Mouse (Mus musculus): ENCODE measurements at regions not wholly inside any gene's neighbourhood (a gene's known extent, or its start where the extent isn't known, plus 50 kb on each side); places are given as distances from the start of the nearest gene placed in this dataset.
A peak's percentile ranks its signal among the peaks of the same experiment; 100 is the strongest.

DNA sequence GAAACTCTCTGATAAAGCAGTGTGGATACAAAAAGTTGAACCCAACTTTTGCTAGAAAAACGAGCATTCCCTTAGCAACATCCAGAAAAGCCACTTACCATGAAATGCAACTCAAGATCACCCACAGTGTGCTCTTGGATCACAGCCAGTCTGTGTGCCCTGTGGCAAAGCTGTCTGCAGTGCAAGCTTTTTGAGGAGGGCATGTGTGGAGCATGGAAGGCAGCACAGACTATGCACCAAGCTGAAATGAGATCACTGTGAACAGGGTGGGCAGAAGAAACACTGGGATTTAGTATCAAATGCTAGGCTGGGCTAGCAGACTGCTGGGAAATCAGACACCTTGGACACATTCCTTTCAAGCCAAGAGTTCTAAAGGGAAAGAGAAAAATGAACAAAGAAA, 162.4 kb downstream of the Sim1 start:
- DNase-seq = no peak

DNA sequence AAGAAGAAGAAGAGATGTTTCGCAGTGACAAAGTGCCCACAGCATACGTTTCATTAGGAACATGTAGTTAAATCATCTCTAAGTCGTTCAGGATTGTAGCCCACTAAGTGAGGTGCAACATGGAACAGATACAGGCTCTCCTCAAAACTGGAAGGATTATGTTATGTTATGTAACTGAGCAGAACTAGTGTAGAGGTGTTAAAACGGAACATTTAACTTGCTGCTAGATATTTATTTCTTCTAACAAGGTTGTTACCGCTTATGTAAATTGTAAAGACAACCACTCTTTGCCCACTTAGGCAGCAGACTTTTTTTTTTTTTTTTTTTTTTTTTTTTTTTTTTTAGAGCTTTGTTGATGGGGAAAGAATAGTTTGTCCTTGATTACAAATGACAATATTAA, 163.8 kb downstream of the Sim1 start:
- no peak for DNase-seq

DNA sequence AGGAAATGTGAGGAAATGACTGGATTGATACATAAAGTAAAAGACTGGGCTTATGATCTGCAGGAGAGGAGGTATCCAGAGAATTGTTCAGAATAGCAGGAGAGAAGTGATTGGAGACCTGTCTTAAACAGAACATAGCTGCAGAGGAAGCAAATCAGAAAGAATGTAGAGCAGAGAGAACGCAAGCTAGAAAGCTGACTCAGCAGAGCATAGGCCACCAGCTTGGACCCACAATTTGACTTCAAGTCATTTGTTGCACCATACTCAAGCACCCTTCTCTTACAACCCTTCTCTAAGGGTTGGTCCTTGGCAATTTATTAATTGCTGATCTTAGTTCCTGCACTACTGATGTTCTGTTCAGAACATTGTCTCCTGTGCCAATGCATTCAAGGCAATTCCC, 207.0 kb downstream of the Sim1 start:
- DNase-seq = no peak

DNA sequence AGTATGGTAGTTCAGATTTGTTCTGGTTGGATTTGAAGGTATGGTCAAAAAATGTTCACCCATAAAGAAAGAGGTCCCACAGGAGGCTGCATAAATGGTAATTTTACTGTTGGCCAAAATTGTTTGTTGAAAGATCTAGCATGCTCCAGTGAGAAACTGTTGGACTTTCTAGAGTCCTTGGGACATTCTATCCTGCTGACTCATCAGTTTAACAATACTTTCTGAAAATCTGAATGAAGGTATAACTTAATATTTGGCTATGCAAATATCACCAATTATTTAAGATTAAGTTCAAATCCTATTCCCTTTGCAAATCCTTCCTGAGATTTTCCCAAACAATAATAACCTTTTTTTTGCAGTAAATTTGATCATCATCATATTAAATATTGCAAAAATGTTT, 257.3 kb downstream of the Sim1 start:
- no peak for DNase-seq

DNA sequence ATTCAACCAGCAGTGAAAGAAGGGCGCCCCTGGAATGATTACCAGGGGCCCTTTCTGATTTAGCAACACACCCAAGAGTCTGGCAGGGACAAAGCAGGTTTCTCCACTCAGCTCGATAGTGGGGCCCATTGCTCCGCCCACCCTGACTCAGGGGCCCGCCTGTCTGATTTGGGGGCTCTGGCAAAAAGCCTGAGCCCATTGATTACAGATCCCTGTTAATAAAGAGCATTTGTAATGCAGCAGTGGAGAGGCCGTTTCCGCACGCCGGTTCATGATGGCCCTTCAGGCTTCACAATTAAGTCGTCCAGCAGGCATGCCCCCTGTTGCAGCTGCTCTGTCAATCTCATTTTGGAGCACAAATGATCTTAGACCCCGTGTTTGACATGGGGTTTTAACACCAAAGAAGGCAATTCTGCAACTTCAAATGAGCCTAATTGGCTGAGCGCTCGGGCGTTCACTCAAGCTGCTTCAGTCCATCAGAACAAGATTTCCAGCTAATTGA, 259.0 kb downstream of the Sim1 start:
- no peak for DNase-seq

DNA sequence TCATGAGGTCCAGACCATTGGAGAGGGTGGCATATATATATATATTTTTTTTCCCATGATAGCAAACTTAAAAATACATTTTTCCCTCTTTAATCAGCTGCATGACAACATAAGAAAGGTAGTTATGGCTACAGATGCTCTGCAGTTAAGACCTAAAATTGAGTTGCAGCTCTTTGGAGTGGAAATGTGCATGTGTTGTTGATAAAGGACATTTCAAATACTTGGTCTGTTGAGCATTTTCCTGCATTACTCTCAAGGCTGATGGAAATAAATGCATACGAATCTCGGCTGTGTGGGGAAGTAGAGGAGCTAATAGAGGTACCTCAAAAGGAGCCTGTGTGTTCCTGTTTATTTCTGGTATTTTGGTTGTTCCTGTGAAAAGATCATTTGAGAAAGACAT, 259.5 kb downstream of the Sim1 start:
- no peak for DNase-seq

DNA sequence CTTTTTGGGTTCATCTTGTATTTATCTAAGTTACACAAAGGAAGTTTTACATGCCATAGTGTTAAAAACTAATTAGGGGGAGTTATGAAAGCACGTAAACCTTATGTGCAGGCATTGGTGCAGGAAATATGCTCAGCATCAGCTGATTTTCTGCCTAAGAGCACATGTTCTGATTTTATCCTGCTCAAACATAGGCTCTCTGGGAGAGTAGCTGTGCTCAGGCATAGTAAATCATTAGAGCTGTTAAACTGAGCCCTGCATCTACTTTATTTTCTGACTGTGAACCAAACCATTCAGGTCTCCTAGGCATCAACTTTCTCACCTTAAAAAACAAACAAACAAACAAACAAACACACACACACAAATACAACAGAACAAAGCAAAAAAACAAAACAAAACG, 260.2 kb downstream of the Sim1 start:
- no peak for DNase-seq

DNA sequence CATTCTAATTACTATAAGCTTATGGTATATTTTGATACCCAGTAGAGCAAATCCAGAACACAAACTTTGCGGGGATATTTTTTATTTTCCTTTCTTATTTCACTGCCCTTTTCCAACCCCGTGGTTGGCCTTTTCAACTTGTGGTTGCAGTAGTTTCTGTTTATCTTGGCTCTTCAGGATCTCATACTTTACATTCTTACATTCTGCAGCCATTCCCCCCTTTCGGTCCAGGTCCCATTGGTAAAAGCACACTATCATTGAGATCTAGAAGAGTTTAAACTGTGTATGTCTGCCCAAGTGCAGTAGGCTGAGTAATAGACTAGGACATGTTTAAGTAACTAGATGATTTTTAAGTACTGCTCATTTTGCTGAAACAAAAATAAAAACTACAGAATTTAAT, 279.1 kb downstream of the Sim1 start:
- DNase-seq = no peak

DNA sequence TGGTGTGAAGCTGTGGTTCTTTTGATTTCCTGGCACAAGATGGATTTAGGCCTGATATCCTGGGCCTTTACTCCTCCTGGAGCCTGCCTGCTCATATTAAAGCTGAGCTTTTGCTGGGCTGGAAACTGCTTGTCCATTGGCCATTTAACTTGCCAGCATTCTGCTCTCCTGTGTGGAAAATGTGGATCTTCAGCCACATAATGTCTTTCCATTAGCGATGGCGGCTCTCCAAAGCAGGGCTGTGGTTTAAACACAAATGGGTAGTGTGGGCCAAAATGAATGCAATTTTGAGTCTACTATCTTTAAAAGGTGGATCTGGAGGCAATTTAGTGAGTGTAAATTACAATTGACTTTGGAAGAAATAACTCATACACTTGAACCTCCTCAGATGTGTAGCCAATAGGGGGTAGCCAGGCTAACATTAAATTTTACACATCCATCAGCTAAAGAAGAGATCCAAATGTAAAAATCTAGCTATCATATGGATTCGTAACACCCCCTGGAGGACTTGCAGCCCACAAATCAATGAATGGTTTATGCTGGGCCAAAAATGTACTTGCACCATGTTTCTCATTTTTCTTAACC, 281.5 kb downstream of the Sim1 start:
- no peak for DNase-seq

DNA sequence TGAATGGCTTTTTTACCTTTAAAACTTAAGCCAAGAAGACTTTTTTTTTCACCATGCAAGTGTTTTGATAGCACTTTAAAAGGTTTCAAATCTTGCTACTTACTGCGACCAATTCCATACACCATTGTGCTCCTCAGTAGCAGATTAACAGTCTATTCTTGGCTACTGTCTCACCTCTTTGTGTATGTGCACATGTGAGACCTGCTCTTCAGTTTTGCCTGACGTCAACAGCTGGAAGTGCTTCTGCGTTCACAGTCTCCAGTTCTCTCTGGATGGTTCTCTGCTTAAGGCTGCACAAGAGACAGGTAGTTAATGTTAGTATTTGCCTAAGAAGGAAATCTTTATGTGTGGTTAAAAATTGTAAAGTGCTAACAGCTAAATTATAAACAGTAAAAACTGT, 282.1 kb downstream of the Sim1 start:
- no peak for DNase-seq

DNA sequence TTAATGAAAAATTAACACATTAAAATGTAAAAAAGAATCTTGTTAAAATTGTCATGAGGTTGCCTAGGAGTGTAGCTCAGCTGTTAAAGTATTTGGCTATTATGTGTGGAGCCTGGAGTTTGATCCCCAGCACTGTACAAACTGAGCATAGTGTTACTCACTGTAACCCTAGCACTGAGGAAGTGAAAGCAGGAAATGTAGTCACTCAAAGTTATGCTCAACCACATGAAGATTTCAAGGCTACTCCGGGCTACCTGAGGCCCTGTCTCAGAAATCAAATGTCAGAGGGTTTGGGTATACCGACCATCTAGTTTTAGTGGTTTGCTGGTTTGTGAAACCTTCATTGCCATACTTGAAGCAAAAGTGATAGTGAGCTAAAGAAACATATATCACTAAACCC, 287.2 kb downstream of the Sim1 start:
- DNase-seq = no peak

DNA sequence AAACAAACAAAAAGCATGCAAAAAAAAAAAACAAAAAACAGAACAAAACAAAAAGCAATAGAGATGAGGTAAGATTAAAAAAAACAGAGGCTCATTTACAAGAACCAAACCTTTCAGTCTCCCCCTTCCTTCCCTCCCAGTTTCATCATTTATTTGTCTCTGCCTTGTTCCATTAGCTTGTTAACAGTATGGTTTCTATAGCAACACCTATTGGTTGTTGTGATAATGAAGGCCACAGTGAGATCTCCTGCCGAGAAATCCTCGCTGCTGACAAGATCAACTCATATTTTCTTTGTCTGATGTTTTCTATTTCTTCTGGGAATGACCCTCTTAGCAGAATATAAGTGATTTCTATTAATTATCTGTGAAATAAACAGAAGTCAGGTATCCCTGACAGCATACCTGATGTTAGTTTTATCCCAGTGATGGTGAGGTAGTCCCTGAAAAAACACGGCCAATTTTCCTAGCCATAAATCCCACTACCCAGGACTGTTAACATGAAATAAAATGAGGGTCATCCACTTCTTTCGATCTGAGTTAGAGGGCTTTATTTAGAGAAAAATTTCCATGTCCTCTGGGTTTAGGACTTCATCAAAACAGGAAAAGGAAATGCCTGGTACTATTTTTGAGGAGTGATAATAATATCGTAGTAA, 288.9 kb upstream of the Gm49339 start:
- DNase-seq = no peak

DNA sequence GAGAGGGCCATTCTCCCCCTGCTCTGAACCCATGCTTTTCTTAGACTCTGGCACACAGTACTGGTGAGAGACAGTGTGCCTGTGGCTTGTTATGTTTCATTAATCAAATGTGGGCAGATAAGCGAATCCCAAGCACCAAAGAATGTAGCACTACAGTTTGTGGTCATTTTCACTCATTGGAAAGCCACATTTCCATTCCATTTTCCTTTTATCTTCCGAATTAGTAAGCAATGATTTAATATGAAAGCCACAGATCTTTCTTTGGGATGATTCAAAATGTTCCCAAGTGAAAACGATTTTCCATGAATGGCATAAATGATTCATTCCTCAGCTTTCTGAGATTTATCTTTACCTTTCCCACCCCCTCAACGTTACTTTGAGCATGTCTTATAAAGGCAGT, 260.9 kb upstream of the Gm49339 start:
- DNase-seq = no peak

DNA sequence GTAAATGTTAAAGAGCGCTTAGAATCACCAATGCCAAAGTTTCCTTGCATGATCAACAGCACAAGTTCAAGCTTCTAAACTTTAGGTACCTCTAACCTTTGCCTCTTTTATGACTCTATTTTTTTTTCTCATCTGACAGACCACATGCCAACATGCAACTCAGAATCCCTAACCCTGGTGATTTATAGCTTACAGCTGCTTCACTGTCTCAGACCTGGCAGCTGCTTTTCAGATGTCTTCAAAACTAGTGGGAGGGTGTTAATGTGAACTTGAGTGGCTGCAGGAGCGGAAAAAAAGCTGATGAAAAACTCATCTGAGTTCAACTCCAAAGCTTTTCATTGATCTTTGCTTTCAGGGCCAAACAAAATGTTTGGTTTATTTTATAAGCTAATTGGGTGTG, 246.8 kb upstream of the Gm49339 start:
- DNase-seq = no peak

DNA sequence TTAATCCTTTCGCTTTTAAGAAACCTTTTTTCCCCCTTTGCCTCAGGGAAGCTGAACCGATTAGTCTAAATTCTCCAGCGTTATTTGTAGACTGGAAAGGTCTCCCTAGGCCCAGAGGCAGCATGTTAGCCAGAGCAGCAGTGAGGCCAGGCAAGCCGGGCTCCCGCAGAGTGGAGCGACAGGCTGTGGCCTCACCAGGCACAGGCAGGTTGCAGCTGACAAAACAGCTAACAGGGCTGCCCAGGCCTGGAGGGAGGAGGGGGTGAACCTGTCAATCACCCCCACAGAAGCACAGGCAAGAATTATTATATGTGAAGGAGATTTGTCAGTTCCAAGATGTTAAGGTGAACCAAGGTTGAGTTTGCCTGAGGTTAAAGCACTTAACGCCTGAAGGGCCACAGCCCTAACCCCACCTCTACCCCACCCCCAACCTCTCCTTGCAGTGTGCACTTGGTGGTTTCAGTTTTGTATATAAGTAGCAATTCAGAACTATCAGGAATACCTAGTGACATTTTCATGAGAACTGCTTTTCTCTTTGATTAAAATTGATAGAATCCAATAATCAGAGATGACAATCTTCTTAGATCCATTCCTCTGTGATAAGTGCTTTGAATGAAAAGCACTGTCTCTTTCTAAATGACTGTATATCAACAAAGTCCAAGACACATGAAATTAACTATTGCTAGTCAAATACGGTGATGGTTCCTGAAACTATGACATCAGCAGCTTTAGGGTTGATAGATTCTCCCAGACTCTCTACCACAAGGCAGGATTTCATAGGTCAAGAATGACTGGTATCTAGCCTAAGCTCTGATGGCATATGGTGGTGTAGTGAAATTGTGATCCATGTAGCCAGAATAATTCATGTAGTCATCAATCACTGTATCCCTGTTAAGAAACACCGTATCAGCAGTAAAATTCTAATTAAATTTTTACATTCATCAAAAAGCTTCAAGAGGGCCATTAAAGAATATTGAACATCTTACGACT, 244.5 kb upstream of the Gm49339 start:
- no peak for DNase-seq

DNA sequence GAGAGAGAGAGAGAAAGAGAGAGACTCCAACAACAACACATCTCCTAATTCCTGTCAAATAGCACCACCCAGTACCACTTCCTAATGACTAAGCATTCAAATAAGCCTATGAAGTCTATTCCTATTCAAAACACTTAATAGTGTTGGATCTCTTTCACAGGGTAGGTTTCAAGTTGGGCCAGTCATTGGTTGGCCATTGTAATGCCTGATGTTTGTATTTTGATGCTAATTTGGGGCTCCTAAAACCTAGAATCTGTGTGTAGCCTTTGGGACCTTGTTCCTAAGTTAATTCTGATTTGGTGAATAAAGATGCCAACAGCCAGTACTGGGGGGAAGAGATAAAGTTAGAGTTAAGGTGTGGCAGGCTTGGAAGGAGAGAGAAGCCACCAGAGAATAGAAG, 242.3 kb upstream of the Gm49339 start:
- DNase-seq = no peak

DNA sequence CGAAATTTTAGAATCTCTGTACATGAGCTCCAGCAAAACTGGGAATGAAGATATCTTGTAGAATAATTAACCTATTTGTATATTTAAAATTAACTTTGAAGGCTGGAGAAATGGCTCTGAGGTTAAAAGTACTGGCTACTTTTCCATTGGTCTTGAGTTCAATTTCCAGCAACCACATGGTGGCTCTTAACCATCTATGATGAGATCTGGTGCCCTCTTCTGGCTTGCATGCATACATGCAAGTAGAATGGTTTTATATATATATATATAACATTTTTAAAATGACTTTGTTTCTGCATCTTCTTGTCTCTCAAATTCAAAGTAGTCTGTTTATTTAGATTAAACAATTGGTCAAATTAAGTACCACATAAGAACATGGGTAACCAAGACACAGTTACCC, 227.0 kb upstream of the Gm49339 start:
- no peak for DNase-seq

DNA sequence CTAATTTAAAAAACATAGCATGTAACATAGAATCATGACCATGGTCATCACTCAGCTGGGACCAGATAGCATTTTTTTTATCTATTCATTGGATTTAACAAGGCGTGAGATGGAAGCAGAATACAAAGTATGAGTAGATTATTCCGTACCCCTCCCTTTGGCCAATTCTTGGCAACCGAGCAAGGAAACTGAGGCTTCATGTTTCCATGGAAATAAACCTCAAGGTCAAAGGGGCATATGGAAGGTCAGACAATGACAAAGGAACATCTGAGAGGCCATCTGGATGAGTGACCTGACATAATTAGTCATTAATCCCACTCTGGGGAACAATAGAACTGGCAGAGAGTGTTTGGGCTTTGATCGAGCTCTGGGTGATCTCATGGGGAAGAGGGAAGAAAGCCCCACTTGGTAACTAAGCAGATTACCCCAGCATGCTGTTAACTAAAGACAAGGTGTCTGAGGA, 222.8 kb upstream of the Gm49339 start:
- DNase-seq = no peak

DNA sequence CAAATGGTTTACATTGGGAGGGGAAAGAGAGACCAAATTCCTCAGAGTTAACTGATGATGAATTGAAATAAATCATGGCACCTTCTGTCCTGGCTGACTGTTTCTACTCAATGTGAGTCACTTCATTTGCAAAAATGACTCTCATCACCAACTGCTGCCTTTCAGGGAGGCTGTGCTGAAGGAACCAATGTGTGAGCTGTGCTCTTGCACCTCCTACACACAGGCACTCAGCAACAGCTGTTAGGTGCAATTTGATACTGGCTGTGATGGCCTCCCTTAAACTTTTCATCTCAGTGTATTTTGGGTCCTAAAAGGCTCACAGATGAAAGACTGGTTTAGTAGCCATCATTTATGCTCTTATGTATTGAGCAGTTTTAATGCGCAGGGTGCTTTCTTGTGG, 209.0 kb upstream of the Gm49339 start:
- DNase-seq = peak; percentile 87

DNA sequence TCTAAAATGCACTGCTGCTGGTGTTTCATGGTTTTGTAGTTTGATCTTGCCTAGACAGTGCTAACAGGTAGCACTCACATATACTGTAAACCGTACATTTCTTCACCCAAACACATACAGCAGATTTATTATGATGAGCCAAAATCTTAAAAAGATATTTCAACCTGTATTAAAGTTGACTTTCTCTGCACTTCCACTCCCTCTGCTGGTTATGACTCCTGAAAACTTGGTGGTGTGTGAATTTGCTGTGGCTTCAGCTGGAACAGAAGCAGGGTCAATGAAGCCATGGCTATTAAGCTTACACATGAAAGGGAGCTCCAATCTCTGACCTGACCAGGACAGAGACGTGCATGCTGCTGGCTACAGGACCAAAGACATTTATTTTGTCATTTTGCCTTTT, 202.2 kb upstream of the Gm49339 start:
- DNase-seq = no peak

DNA sequence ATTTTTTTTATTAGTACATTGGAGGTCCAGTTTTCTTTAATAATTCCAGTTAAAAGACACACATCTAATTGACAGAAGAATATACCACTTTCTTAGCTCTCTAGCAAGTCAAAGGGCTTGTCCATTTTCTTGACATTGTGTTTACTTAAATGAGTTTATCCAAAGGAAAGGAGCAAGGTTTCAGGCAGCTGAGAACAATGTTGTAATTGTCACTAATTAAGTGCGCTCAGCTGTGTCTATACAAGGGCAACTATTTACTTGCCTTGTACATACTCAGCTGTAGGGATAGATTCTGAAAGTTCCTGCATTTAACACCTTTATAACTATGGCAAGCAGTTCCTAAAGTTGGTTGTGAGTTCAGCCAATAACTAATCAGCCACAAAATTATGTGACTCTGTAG, 198.0 kb upstream of the Gm49339 start:
- DNase-seq = no peak

DNA sequence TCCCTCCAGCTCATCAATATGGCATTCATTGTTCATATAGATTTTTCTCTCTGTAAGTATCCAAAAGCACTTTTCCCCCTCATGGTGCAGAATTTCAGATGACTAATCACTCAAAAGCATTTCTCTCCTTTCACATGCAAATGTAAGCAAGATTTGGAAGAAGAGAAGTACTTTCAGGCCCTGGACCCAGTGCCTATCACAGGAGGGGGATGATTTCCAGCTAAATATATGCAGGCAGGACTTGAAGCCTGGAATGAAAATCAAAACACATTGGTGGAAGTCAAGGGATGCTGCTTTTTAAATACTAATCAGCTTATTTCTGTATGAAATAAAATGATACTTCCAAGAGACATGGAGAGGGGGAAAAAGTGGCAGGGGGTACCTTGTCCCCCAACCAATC, 195.9 kb upstream of the Gm49339 start:
- no peak for DNase-seq

DNA sequence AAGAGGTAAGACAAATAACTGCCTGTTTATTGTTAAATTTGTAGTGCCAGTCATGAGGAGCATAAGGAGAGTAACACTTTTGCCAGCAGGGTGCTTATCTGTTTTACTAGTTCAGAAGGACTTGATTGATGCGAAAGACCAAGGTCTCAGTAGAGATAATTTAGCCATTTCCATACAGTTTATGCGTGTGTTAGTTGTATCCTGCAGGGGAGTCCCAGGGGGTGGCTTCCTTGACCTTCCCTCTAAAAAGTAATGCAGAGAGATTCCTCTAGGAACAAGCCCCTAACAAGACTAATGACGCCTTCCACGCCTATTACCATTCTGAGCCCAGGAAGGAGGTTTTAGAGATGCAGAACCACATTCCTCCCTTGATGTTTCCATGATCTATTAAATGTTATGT, 192.6 kb upstream of the Gm49339 start:
- no peak for DNase-seq

Data from layer of hippocampus, adult 9-11 months (tissue).